19 mouse cellular contexts compared by ENCODE assay signal in the genomic region with DNA sequence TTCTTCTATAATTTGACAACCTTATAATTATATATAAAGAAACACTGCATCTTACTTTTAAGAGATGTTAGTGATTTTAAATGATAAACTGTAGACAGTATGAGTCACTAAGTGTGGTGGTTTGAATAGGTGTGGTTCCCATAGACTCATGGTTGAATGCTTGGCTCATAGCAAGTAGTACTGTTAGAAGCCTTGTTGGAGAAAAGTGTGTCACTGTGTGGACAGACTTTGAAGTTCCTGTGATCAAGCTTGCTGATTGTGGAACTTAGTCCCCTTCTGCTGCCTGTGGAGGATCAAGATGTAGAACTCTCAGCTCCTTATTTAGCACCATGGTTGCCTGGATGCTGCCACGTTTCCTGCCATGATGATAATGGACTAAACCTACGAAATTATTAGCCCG.
"Had no signal": no experiment of that assay in that cellular context is flagged by ENCODE, and none has a peak within 500 bp of the region (broad histone marks: within the 10 kb centered on the region; RNA-seq: fewer than 3 reads in every experiment).

No protein-coding gene starts in this region.

- H3K4me1 ChIP-seq: neural tube, embryonic 13.5 days; neural tube, embryonic 15.5 days had no signal

- H3K4me2 ChIP-seq: liver, embryonic 15.5 days; lung, embryonic 14.5 days; midbrain, embryonic 11.5 days; neural tube, embryonic 13.5 days; neural tube, embryonic 15.5 days had no signal

- ATAC-seq: midbrain, embryonic 16.5 days had no signal

- DNase-seq: lung, adult 18-20 months; lung, embryonic 14.5 days; lung, postnatal 10 days; lung, postnatal 4 days; midbrain, embryonic 14.5 days; retina, postnatal 1 day; right cerebral cortex, adult 18-20 months; right cerebral cortex, postnatal 25 days; right cerebral cortex, postnatal 4 days; spleen, adult 18-20 months; thymus, adult 18-20 months; thymus, postnatal 14 days; thymus, postnatal 36 days had no signal

- H3K9me3 ChIP-seq: liver, embryonic 15.5 days; neural tube, embryonic 13.5 days; neural tube, embryonic 15.5 days had no signal

- H3K4me3 ChIP-seq: liver, embryonic 15.5 days; myocyte; neural tube, embryonic 13.5 days; neural tube, embryonic 15.5 days had no signal

- H3K27me3 ChIP-seq: liver, embryonic 15.5 days; neural tube, embryonic 13.5 days; neural tube, embryonic 15.5 days had no signal

- H3K27ac ChIP-seq: liver, embryonic 15.5 days; neural tube, embryonic 13.5 days; neural tube, embryonic 15.5 days had no signal

- H3K9ac ChIP-seq: liver, embryonic 15.5 days; lung, embryonic 14.5 days; neural tube, embryonic 13.5 days; neural tube, embryonic 15.5 days had no signal
